Mouse (Mus musculus) cerebellum, adult 2 months (tissue): Measurements from ENCODE around the gene Smyd3. TPM values are rescaled to one million over a fixed set of nuclear protein-coding genes. Genes with fewer than 3 reads are reported as not detected.

Experiments used
- DNase-seq, 2 experiments: peaks; one replicate each; pipeline ENCODE4 v3.0.0; 2021
- H3K27ac ChIP-seq: fragments of 200-500 bp; 2 replicates; pipeline ENCODE4 v1.5.1; 2012; ENCODE audit warnings: low read length, control low read depth, inconsistent platforms; ENCODE audit not compliant: insufficient read depth
- H3K27me3 ChIP-seq: fragments of 200-500 bp; 2 replicates; pipeline ENCODE4 v1.6.1; 2012; ENCODE audit warnings: inconsistent platforms, mild to moderate bottlenecking, low read length, moderate library complexity; ENCODE audit not compliant: control insufficient read depth, insufficient read depth
- H3K4me1 ChIP-seq: fragments of 200-500 bp; 2 replicates; pipeline ENCODE4 v1.6.1; 2011; ENCODE audit warnings: low read length; ENCODE audit not compliant: control insufficient read depth, insufficient read depth
- H3K4me3 ChIP-seq: fragments of 200-500 bp; replicated peaks from 2 replicates; pipeline ENCODE3; 2011; ENCODE audit warnings: mild to moderate bottlenecking, low read depth, low read length, control low read depth; ENCODE audit not compliant: insufficient read depth
- CTCF ChIP-seq: fragments of 200-500 bp; IDR thresholded peaks from 2 replicates; pipeline ENCODE4 v1.5.1; 2011; ENCODE audit warnings: low read depth, mild to moderate bottlenecking, control low read depth, low read length, moderate library complexity, borderline replicate concordance; ENCODE audit not compliant: insufficient read depth
- POLR2A ChIP-seq: fragments of 200-500 bp; IDR thresholded peaks from 2 replicates; pipeline ENCODE4 v1.6.1; 2011; ENCODE audit warnings: low read length, control low read depth, borderline replicate concordance; ENCODE audit not compliant: insufficient read depth
- WGBS: fragments of 180-500 bp; shearing (Covaris S2); methylation state at CpG from one replicate; pipeline ENCODE4 v1.1.7; 2018; 5-methylcytosine and 5-hydroxymethylcytosine counted together
- polyA plus RNA-seq: library from polyadenylated mRNA; depleted of rRNA; stranded (reverse); fragments of >200 nt; gene quantifications from 2 replicates; pipeline ENCODE4 v1.2.3, GENCODE M21; 2012

The Smyd3 gene
- polyA plus RNA-seq, 1 experiment, result 17.3 TPM

DNA sequence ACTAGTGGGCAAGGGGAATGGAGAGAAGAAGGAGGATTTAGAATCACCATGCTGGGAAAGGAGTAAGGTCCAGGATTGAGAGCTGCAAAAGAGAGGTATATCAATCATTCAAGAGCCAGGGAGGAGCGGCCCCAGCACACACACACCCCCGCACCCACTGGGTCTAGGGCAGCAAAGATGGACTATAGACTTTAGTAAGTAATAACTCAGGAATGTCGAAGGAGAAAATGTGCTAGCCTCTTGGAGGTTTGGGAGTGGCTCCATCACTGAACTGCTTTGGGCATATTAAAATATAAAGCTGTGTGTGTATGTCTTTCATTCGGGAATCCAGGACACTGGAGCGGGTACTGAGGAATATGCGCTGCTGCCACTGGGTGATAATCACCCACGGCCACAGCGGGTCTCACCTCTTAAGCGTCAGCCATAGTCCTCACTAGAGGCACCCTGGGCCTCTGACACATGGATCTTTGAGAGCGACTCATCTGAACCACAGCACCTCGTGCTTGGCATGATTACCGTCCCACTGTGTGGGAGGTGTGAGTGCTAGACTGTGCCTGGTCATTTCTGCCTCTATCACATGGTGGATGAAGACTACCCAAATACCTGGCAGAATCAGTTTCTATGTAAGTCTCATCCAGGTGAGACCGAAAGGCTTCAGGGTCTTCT, 469.8 kb downstream of the Smyd3 start:
- Histone ChIP-seq H3K4me3 (no peak overlapping the region), H3K27ac (no peak overlapping the region), H3K27me3 (no peaks in the 10 kb centered on the region), H3K4me1 (peaks cover 10% of the 10 kb centered on the region)
- no peak for TF ChIP-seq CTCF
- TF ChIP-seq POLR2A, result no peak
- DNase-seq, result peak in 1 of 2 experiments; percentile 36
- WGBS, result 89% methylated on average over 13 of the region's 13 CpGs

GRCm38 (mm10) chr1:179045856-179046714, 471.8 kb downstream of the Smyd3 start:
- DNase-seq, result no peak
- Histone ChIP-seq H3K4me1 (peaks cover 24% of the 10 kb centered on the region), H3K27ac (no peak overlapping the region), H3K4me3 (no peak overlapping the region), H3K27me3 (no peaks in the 10 kb centered on the region)
- TF ChIP-seq CTCF, result no peak
- TF ChIP-seq POLR2A, result no peak
- 79% methylated on average over 17 of the region's 17 CpGs for WGBS

DNA sequence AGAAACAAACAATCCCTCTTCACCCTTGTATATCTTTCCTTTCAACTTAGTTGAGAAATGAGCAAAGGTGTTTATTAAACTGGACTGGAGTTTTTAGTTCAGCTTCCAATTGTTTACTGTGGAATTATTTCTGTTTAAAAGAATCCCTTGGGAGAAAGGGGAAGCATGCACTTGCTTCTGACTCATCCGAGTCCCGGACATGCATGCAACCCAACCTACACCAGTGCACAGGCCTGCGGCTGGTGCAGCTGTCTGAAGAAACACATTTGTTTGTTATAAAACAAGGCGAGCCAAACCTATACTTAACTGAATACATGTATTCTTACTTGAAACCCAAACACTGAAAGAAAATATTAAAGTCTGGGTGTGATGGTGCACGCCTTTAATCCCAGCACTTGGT, 473.7 kb downstream of the Smyd3 start:
- H3K27me3 ChIP-seq, result no peaks in the 10 kb centered on the region
- no peak overlapping the region for H3K27ac ChIP-seq
- H3K4me1 ChIP-seq, result peaks cover 21% of the 10 kb centered on the region
- no peak overlapping the region for H3K4me3 ChIP-seq
- no peak for TF ChIP-seq POLR2A
- TF ChIP-seq CTCF, result no peak
- WGBS, result 96% methylated on average over 5 of the region's 5 CpGs
- DNase-seq, result no peak

DNA sequence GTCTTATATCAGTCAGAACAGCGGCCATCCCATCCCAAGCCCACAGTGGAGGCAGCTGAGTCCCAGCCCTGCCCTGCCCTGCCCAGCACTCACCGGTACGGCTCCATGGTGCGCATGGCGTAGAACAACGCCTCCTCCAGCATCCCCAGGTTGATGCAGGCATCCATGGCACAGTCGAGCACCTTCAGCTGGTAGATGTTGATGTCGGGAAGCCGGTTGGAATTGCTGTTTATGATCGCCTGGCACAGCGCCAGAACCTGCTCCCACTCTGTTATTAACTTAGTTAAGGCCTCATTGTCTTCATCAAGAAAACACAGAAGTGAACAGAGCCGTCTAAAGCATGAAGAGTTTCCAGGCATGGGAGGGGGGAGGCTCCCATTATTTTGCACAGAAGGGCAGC, 474.2 kb downstream of the Smyd3 start:
- no peak for TF ChIP-seq CTCF
- no peak for TF ChIP-seq POLR2A
- 70% methylated on average over 12 of the region's 12 CpGs for WGBS
- H3K27me3 ChIP-seq, result no peaks in the 10 kb centered on the region

GRCm38 (mm10) chr1:179041905-179042337, 475.9 kb downstream of the Smyd3 start:
- Histone ChIP-seq H3K4me3 (no peak overlapping the region), H3K4me1 (peaks cover 17% of the 10 kb centered on the region), H3K27me3 (no peaks in the 10 kb centered on the region), H3K27ac (no peak overlapping the region)
- WGBS, result 34% methylated on average over 8 of the region's 8 CpGs
- TF ChIP-seq POLR2A (no peak), CTCF (no peak)
- DNase-seq, result peak; percentile 64 to 71

More for the DNA sequence above, 474.2 kb downstream of the Smyd3 start:
- Histone ChIP-seq H3K4me1 (peaks cover 21% of the 10 kb centered on the region), H3K27ac (no peak overlapping the region), H3K4me3 (no peak overlapping the region)
- DNase-seq, result no peak

DNA sequence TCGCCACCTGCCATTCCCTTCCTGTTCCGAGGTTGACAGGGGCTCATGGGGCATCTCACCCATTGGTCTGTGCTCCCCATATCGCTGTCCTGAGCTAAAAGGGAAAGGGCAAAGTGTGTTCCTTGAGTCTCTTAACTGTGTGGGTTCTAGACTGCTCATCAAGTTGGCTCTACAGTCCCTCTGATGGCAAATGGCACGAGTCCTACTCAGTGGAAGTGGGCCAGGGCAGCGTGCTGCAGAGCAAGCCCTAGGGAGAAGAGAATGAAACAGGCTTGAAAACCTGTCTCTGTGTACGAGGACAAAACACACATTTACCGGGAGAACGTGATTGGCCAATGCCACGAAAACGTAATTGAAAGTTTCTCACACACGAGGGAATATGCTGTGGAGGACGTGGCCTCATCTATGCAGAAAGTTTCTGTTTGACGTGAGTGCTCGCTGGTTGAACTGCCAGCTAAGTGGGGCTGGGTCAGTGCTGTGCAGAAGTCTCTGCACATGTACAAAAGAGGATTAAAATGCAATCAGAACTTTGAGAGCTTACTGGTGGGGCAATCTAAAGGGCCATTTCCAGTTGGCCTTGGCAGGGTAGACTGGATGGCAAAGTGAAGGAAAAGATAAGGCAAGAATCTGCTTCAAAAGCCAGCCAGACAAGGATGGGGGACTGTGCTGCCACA, 476.5 kb downstream of the Smyd3 start:
- Histone ChIP-seq H3K4me1 (peaks cover 17% of the 10 kb centered on the region), H3K27me3 (no peaks in the 10 kb centered on the region), H3K27ac (no peak overlapping the region), H3K4me3 (no peak overlapping the region)
- peak; percentile 50 to 54 for DNase-seq
- 61% methylated on average over 14 of the region's 14 CpGs for WGBS
- no peak for TF ChIP-seq CTCF

- Histone ChIP-seq H3K27me3 (no peaks in the 10 kb centered on the region), H3K4me3 (no peak overlapping the region), H3K4me1 (peaks cover 19% of the 10 kb centered on the region), H3K27ac (no peak overlapping the region)
- DNase-seq, result peak; percentile 65 to 75
- 40% methylated on average over 4 of the region's 4 CpGs for WGBS
- TF ChIP-seq CTCF (no peak), POLR2A (no peak)
Measured at GRCm38 (mm10) chr1:179038801-179039200, 479.0 kb downstream of the Smyd3 start.
